Mouse (Mus musculus): ENCODE measurements around the gene Bsn. TPM values are rescaled to one million over a fixed set of nuclear protein-coding genes. Genes with fewer than 3 reads are reported as not detected.

Gene Bsn
- polyA plus RNA-seq (2014; fragmentation: Nextera tagmentation; extraction: Ambion mirVana), result 2.5 and 3.0 TPM in 2 replicates

- H3K9me3 ChIP-seq (ENCODE audit: control insufficient read depth, low read length), result no peaks in the 10 kb centered on the region
- DNase-seq (ENCODE audit: low spot score) (peak; percentile 91), ATAC-seq (replicated peaks; ENCODE audit: low FRiP score) (peak; percentile 83)
- WGBS, result under 1% methylated on average over 85 of the region's 91 CpGs
- no peaks in the 10 kb centered on the region for H3K36me3 ChIP-seq (ENCODE audit: control insufficient read depth, insufficient read depth, low read length)
- 0 out of 2 replicates have a peak within 1 kb of the TSS, but pooled peaks have one; percentile 12 for H3K27ac ChIP-seq (ENCODE audit: low read depth, low read length)
- H3K9ac ChIP-seq (ENCODE audit: low read length), result peak within 1 kb of the TSS; percentile 76
- peak within 1 kb of the TSS; percentile 73 for H3K4me3 ChIP-seq (ENCODE audit: low read depth, low read length)
- no peaks in the 10 kb centered on the region for H3K27me3 ChIP-seq (ENCODE audit: control insufficient read depth, insufficient read depth, low read length)
- H3K4me1 ChIP-seq (replicated peaks; ENCODE audit: control insufficient read depth, insufficient read depth, low read length), result peaks cover 4% of the 10 kb centered on the region; the same call in 1 of the 2 replicates
- H3K4me2 ChIP-seq (ENCODE audit: low read depth, low read length, severe bottlenecking), result peak within 1 kb of the TSS; percentile 86
Measured at GRCm38 (mm10) chr9:108189787-108190679, at the start of gene Bsn. Gene Bsn, minus strand, starts transcription at chr9:108190384.

GRCm38 (mm10) chr9:108239951-108240350 is 49.8 kb upstream of the Bsn start:
- no peak overlapping the region for H3K4me3 ChIP-seq (ENCODE audit: low read depth, low read length)
- DNase-seq (ENCODE audit: low spot score), result no peak
- H3K9ac ChIP-seq (ENCODE audit: low read length), result no peak overlapping the region
- no peaks in the 10 kb centered on the region; the same call in 1 of the 2 replicates for H3K36me3 ChIP-seq (ENCODE audit: control insufficient read depth, insufficient read depth, low read length)
- no peak overlapping the region for H3K27ac ChIP-seq (ENCODE audit: low read depth, low read length)
- no peaks in the 10 kb centered on the region for H3K9me3 ChIP-seq (ENCODE audit: control insufficient read depth, low read length)
- WGBS, result 77% methylated on average over 5 of the region's 5 CpGs
- no peak for ATAC-seq (replicated peaks; ENCODE audit: low FRiP score)
- no peaks in the 10 kb centered on the region for H3K27me3 ChIP-seq (ENCODE audit: control insufficient read depth, insufficient read depth, low read length)
- no peaks in the 10 kb centered on the region for H3K4me1 ChIP-seq (replicated peaks; ENCODE audit: control insufficient read depth, insufficient read depth, low read length)
- no peak overlapping the region for H3K4me2 ChIP-seq (ENCODE audit: low read depth, low read length, severe bottlenecking)

- no peak for ATAC-seq (replicated peaks; ENCODE audit: low FRiP score)
- WGBS, result 87% methylated on average over 3 of the region's 3 CpGs
- H3K36me3 ChIP-seq (ENCODE audit: control insufficient read depth, insufficient read depth, low read length), result no peaks in the 10 kb centered on the region; the same call in 1 of the 2 replicates
- H3K9me3 ChIP-seq (ENCODE audit: control insufficient read depth, low read length), result no peaks in the 10 kb centered on the region
- H3K27ac ChIP-seq (ENCODE audit: low read depth, low read length), result no peak overlapping the region
- no peaks in the 10 kb centered on the region for H3K4me1 ChIP-seq (replicated peaks; ENCODE audit: control insufficient read depth, insufficient read depth, low read length)
- H3K9ac ChIP-seq (ENCODE audit: low read length), result no peak overlapping the region
- no peak for DNase-seq (ENCODE audit: low spot score)
- H3K4me3 ChIP-seq (ENCODE audit: low read depth, low read length), result no peak overlapping the region
- H3K27me3 ChIP-seq (ENCODE audit: control insufficient read depth, insufficient read depth, low read length), result no peaks in the 10 kb centered on the region
- H3K4me2 ChIP-seq (ENCODE audit: low read depth, low read length, severe bottlenecking), result no peak overlapping the region
Measured at GRCm38 (mm10) chr9:108238831-108239230, 48.6 kb upstream of the Bsn start.

GRCm38 (mm10) chr9:108238402-108238801 is 48.2 kb upstream of the Bsn start:
- Histone ChIP-seq H3K9me3 (ENCODE audit: control insufficient read depth, low read length) (no peaks in the 10 kb centered on the region), H3K4me3 (ENCODE audit: low read depth, low read length) (no peak overlapping the region), H3K27me3 (ENCODE audit: control insufficient read depth, insufficient read depth, low read length) (no peaks in the 10 kb centered on the region), H3K9ac (ENCODE audit: low read length) (no peak overlapping the region), H3K4me1 (replicated peaks; ENCODE audit: control insufficient read depth, insufficient read depth, low read length) (no peaks in the 10 kb centered on the region), H3K27ac (ENCODE audit: low read depth, low read length) (no peak overlapping the region), H3K4me2 (ENCODE audit: low read depth, low read length, severe bottlenecking) (no peak overlapping the region), H3K36me3 (ENCODE audit: control insufficient read depth, insufficient read depth, low read length) (no peaks in the 10 kb centered on the region; the same call in 1 of the 2 replicates)
- 92% methylated on average over 2 of the region's 2 CpGs for WGBS
- DNase-seq (ENCODE audit: low spot score) (no peak), ATAC-seq (replicated peaks; ENCODE audit: low FRiP score) (no peak)

GRCm38 (mm10) chr9:108234682-108235081 is 44.5 kb upstream of the Bsn start:
- no peak overlapping the region for H3K9ac ChIP-seq (ENCODE audit: low read length)
- no peak overlapping the region for H3K27ac ChIP-seq (ENCODE audit: low read depth, low read length)
- H3K36me3 ChIP-seq (ENCODE audit: control insufficient read depth, insufficient read depth, low read length), result no peaks in the 10 kb centered on the region
- H3K4me2 ChIP-seq (ENCODE audit: low read depth, low read length, severe bottlenecking), result no peak overlapping the region
- WGBS, result 91% methylated on average over 2 of the region's 2 CpGs
- H3K9me3 ChIP-seq (ENCODE audit: control insufficient read depth, low read length), result no peaks in the 10 kb centered on the region
- H3K27me3 ChIP-seq (ENCODE audit: control insufficient read depth, insufficient read depth, low read length), result no peaks in the 10 kb centered on the region
- ATAC-seq (replicated peaks; ENCODE audit: low FRiP score) (no peak), DNase-seq (ENCODE audit: low spot score) (no peak)
- H3K4me3 ChIP-seq (ENCODE audit: low read depth, low read length), result no peak overlapping the region
- no peaks in the 10 kb centered on the region for H3K4me1 ChIP-seq (replicated peaks; ENCODE audit: control insufficient read depth, insufficient read depth, low read length)

GRCm38 (mm10) chr9:108232908-108233307 is 42.7 kb upstream of the Bsn start:
- no peak overlapping the region for H3K4me3 ChIP-seq (ENCODE audit: low read depth, low read length)
- no peaks in the 10 kb centered on the region for H3K36me3 ChIP-seq (ENCODE audit: control insufficient read depth, insufficient read depth, low read length)
- no peaks in the 10 kb centered on the region for H3K9me3 ChIP-seq (ENCODE audit: control insufficient read depth, low read length)
- no peak overlapping the region for H3K4me2 ChIP-seq (ENCODE audit: low read depth, low read length, severe bottlenecking)
- DNase-seq (ENCODE audit: low spot score) (no peak), ATAC-seq (replicated peaks; ENCODE audit: low FRiP score) (no peak)
- no peaks in the 10 kb centered on the region for H3K27me3 ChIP-seq (ENCODE audit: control insufficient read depth, insufficient read depth, low read length)
- WGBS, result 90% methylated on average over 2 of the region's 2 CpGs
- H3K9ac ChIP-seq (ENCODE audit: low read length), result no peak overlapping the region
- H3K27ac ChIP-seq (ENCODE audit: low read depth, low read length), result no peak overlapping the region
- H3K4me1 ChIP-seq (replicated peaks; ENCODE audit: control insufficient read depth, insufficient read depth, low read length), result no peaks in the 10 kb centered on the region

GRCm38 (mm10) chr9:108227911-108228649 is 37.9 kb upstream of the Bsn start:
- ATAC-seq (replicated peaks; ENCODE audit: low FRiP score) (no peak), DNase-seq (ENCODE audit: low spot score) (no peak)
- Histone ChIP-seq H3K27me3 (ENCODE audit: control insufficient read depth, insufficient read depth, low read length) (no peaks in the 10 kb centered on the region), H3K4me3 (ENCODE audit: low read depth, low read length) (no peak overlapping the region), H3K36me3 (ENCODE audit: control insufficient read depth, insufficient read depth, low read length) (no peaks in the 10 kb centered on the region), H3K9me3 (ENCODE audit: control insufficient read depth, low read length) (no peaks in the 10 kb centered on the region), H3K9ac (ENCODE audit: low read length) (no peak overlapping the region), H3K4me1 (replicated peaks; ENCODE audit: control insufficient read depth, insufficient read depth, low read length) (no peaks in the 10 kb centered on the region), H3K27ac (ENCODE audit: low read depth, low read length) (no peak overlapping the region), H3K4me2 (ENCODE audit: low read depth, low read length, severe bottlenecking) (no peak overlapping the region)
- WGBS, result 66% methylated on average over 2 of the region's 2 CpGs

- DNase-seq (ENCODE audit: low spot score) (no peak), ATAC-seq (replicated peaks; ENCODE audit: low FRiP score) (no peak)
- Histone ChIP-seq H3K9ac (ENCODE audit: low read length) (no peak overlapping the region), H3K4me1 (replicated peaks; ENCODE audit: control insufficient read depth, insufficient read depth, low read length) (no peaks in the 10 kb centered on the region), H3K36me3 (ENCODE audit: control insufficient read depth, insufficient read depth, low read length) (no peaks in the 10 kb centered on the region), H3K27ac (ENCODE audit: low read depth, low read length) (no peak overlapping the region), H3K4me2 (ENCODE audit: low read depth, low read length, severe bottlenecking) (no peak overlapping the region), H3K9me3 (ENCODE audit: control insufficient read depth, low read length) (no peaks in the 10 kb centered on the region), H3K4me3 (ENCODE audit: low read depth, low read length) (no peak overlapping the region), H3K27me3 (ENCODE audit: control insufficient read depth, insufficient read depth, low read length) (no peaks in the 10 kb centered on the region)
- WGBS, result 88% methylated on average over 2 of the region's 2 CpGs
Measured at GRCm38 (mm10) chr9:108225166-108225565, 35.0 kb upstream of the Bsn start.
